Mouse (Mus musculus) brain, embryonic 14.5 days (tissue): ENCODE measurements around the gene Prorsd1.

Experiments
- CTCF ChIP-seq: fragments of 200-500 bp; IDR thresholded peaks from 2 replicates; pipeline ENCODE4 v1.5.1; 2012; ENCODE audit warnings: inconsistent platforms, mild to moderate bottlenecking, moderate library complexity, borderline replicate concordance; ENCODE audit not compliant: insufficient read depth, insufficient read length; ENCODE audit errors: extremely low read depth
- POLR2A ChIP-seq: fragments of 200-500 bp; IDR thresholded peaks from 2 replicates; pipeline ENCODE4 v1.6.1; 2012; ENCODE audit warnings: mild to moderate bottlenecking, inconsistent platforms, borderline replicate concordance; ENCODE audit not compliant: poor library complexity, insufficient read depth, insufficient read length, severe bottlenecking; ENCODE audit errors: extremely low read depth

GRCm38 (mm10) chr11:29514682-29515412, at the start of gene Prorsd1:
- no peak for TF ChIP-seq CTCF
- no peak for TF ChIP-seq POLR2A
